Mouse (Mus musculus): Measurements from ENCODE around the gene Eif4g3.

The Eif4g3 gene

DNA sequence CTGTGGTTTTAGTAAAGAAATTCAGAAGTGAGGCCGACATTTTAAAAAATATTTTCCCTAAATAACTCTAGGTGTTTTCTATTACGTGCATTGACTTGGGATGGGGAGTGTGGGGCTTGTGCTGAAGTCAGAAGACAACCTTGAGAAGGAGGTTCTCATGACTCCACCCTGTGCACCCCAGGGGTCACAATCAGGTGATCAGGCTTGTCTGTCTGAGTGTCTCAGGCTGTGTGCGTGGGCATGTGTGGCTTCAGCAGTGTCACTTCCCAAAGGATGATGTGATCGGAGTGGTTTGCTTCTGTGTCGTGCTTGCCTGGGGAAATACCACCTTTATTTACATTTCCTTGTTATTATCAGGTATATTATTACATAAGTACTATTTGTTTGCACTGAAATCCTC is 226.5 kb downstream of the Eif4g3 start:
- DNase-seq (ENCODE audit: low read depth, low spot score): no peak

- DNase-seq (ENCODE audit: low read depth, low spot score): no peak
Observed at GRCm38 (mm10) chr4:138220761-138221160, 227.9 kb downstream of the Eif4g3 start.

DNA sequence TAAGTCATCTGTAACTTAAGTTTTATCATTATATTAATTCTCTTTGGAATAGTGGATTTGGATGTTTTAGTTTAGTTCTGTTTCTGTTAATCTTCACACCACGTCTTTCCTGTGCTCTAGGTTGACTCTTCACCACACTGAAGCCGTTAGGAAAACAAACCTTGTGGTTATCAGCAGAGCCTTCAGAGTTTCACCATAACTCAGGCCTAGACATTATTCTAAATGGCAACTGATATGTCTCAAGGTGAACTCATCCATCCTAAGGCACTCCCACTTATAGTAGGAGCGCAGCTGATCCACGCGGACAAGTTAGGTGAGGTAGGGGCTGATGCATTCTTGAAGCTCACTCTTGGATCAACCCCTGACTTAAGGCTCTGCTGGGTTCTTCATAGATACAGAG is 228.6 kb downstream of the Eif4g3 start:
- no peak for DNase-seq (ENCODE audit: low read depth, low spot score)

GRCm38 (mm10) chr4:138222396-138222795 is 229.6 kb downstream of the Eif4g3 start:
- no peak for DNase-seq (ENCODE audit: low read depth, low spot score)

DNA sequence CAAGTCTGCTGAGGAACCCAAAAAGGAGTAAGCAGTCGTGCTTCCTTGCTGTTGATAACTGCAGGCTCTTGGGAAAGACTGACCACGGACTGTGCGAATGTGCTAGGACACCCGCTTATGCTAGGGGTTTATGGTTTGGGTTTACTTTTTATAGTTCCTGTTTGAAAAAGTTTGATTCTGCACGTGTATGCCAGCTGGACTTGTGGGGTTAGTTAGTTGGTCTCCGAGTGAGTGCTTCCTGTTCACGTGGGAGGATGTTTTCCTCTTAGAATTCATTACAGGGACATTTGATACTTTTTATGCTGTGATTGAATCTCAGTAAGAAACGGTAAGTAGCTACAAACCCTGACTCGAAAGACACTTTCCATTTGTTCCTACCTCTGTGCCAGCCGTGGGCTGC is 230.8 kb downstream of the Eif4g3 start:
- no peak for DNase-seq (ENCODE audit: low read depth, low spot score)

DNA sequence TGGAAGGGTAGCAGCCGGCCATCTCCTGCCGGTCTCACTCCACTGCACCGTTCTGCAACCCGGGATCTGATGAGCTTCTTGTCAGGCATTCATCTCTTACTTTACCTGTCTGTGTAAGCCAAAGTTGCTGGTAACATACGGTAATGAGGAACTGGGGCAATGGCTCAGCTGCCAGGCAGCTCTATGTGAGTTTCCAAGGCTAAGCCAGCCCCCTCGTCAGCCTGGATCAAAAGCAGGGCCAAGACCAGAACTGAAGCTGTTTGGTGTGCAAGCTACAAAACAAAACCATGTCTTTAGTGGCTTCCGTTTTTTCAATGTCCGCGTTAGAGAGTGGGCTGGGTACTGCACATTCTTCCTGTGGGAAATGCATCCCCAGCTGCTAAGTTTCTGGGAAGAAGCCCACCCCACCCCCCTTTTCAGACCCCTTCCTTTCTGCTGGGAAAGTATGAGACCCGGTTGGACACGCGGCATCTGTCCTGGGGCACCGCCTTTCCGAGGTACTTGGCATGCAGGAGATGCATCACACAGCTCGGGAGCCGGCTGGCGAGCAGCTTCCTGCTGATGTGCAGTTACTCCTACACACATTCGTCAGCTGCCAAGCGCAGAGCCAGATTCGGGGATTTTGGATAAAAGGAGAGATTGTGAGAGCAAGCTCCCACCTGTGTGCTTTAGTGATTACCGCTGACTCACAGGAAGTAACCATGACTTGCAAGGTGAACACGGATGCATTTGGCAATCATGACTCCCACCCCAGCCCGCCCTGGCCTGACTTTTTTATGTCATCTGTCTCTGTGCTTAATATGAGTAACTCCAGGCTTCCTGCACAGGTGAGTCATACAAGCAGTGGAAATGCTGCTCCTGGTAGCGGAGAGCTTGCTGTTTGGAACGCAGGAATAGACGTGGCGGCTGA is 254.2 kb downstream of the Eif4g3 start:
- DNase-seq (ENCODE audit: low read depth, low spot score): peak; percentile 95

- peak; percentile 92 for DNase-seq (ENCODE audit: low read depth, low spot score)
Observed at GRCm38 (mm10) chr4:138250088-138250960, 257.5 kb downstream of the Eif4g3 start, which contains the start of the genes Sh2d5 and Kif17. Sh2d5 (plus strand) TSS chr4:138250403. Kif17 (plus strand) TSS chr4:138250435.

- DNase-seq (ENCODE audit: low read depth, low spot score): no peak
Observed at GRCm38 (mm10) chr4:138251819-138252218, 259.0 kb downstream of the Eif4g3 start.

DNA sequence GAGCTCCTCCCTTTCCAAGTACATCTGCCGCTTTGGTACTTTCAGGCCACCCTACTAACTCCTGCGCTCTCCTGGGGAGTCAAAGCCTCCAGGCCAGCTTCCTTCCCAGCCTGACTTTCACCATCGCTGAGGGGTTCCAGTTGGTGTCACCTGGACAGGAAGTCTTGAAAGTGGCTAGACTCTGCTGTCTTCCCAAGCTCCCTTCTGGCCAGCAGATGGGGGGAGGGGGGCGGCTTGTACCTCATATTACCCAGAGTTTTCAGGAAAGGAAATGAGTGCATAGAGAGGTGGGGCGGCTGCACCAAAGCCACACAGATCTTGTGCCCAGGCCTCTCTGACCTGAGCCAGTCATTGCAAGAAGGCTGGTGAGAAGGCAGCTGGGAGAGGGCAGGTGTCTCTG is 259.4 kb downstream of the Eif4g3 start:
- no peak for DNase-seq (ENCODE audit: low read depth, low spot score)

- no peak for DNase-seq (ENCODE audit: low read depth, low spot score)
Observed at GRCm38 (mm10) chr4:138257116-138257687, 264.4 kb downstream of the Eif4g3 start.
